Comparison of ENCODE assay signal across 16 mouse cellular contexts in the genomic region with DNA sequence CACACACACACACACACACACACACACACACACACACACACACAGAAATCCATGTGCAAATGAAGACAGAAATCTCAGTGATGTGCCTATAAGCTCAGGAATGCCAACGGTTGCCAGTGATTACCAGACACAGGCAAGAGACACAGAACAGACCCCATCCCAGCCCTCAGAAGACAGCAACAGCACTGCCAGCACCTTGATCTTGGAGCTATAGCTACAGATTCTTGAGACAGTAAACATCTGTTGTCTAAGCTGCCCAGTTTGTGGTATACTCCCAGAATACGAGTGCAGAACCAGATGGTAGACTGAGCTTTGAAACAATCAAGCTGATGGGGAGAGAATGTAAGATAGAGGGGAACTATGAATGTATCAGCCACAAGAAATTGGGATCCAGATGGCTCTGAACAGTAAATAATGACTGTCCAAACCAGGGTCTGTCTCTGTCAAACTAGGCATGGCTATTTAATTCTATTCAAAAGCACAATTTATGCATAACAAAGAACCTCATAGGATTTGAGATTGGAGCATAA.
DNase-seq lines count a peak whose midpoint lies in the region; ATAC-seq and TF ChIP-seq lines count a peak whose summit lies in the region.
"Had no signal": no experiment of that assay in that cellular context is flagged by ENCODE, and none has a peak within 500 bp of the region (broad histone marks: within the 10 kb centered on the region; RNA-seq: fewer than 3 reads in every experiment).

No protein-coding gene starts in this region.

- no peak for TF ChIP-seq CTCF in brain, embryonic 14.5 days (IDR thresholded peaks at IDR 0.05; ENCODE audit: borderline replicate concordance, extremely low read depth, insufficient read depth, insufficient read length)
- no peak for TF ChIP-seq CTCF in hindbrain, postnatal 0 days (IDR thresholded peaks at IDR 0.05; ENCODE audit: low read depth)

- H3K9ac ChIP-seq in hindbrain, embryonic 11.5 days (ENCODE audit: low read depth, low read length) = no peak overlapping the region
- no peak overlapping the region for H3K9ac ChIP-seq in forebrain, embryonic 16.5 days (replicated peaks; ENCODE audit: low read depth, low read length)
- no peak overlapping the region for H3K9ac ChIP-seq in hindbrain, postnatal 0 days (replicated peaks; ENCODE audit: low read length)
- H3K9ac ChIP-seq: embryonic facial prominence, embryonic 13.5 days; heart, embryonic 12.5 days; hindbrain, embryonic 15.5 days had no signal

- 0 out of 2 replicates have a peak, but pooled peaks have one; percentile 25 for ATAC-seq in hindbrain, embryonic 11.5 days (ENCODE audit: low FRiP score)
- ATAC-seq in forebrain, embryonic 16.5 days = peak; percentile 67
- 0 out of 2 replicates have a peak, but pooled peaks have one; percentile 24 for ATAC-seq in hindbrain, postnatal 0 days

- no peak overlapping the region for H3K4me3 ChIP-seq in hindbrain, embryonic 11.5 days (ENCODE audit: low read depth, low read length)
- no peak overlapping the region for H3K4me3 ChIP-seq in hindbrain, embryonic 10.5 days
- H3K4me3 ChIP-seq in forebrain, embryonic 16.5 days (replicated peaks; ENCODE audit: low read length) = no peak overlapping the region
- H3K4me3 ChIP-seq in hindbrain, postnatal 0 days (ENCODE audit: low read length) = no peak overlapping the region
- H3K4me3 ChIP-seq: embryonic facial prominence, embryonic 13.5 days; heart, embryonic 12.5 days; hindbrain, embryonic 15.5 days had no signal

- no peak overlapping the region for H3K4me2 ChIP-seq in hindbrain, embryonic 11.5 days (replicated peaks; ENCODE audit: low read depth, low read length)
- no peak overlapping the region for H3K4me2 ChIP-seq in forebrain, embryonic 16.5 days (ENCODE audit: low read length)
- H3K4me2 ChIP-seq in hindbrain, postnatal 0 days (ENCODE audit: low read depth, low read length) = no peak overlapping the region
- H3K4me2 ChIP-seq: embryonic facial prominence, embryonic 13.5 days; heart, embryonic 12.5 days; hindbrain, embryonic 15.5 days had no signal

- TF ChIP-seq POLR2A in brain, embryonic 14.5 days (IDR thresholded peaks at IDR 0.05; ENCODE audit: borderline replicate concordance, extremely low read depth, insufficient read depth, insufficient read length, poor library complexity, severe bottlenecking) = no peak

- DNase-seq in hindbrain, embryonic 11.5 days (ENCODE audit: low spot score) = no peak
- no peak for DNase-seq in hindbrain, embryonic 10.5 days (ENCODE audit: low spot score)
- DNase-seq in brain, embryonic 14.5 days (ENCODE audit: low read depth) = peak; percentile 39
- peak; percentile 17 for DNase-seq in hindbrain, postnatal 0 days (ENCODE audit: low spot score)
- DNase-seq in layer of hippocampus, adult 9-10 months (ENCODE audit: low spot score) = no peak
- DNase-seq: adrenal gland, adult 2 months; cerebellum, adult 11-12 months; cerebellum, adult 9-10 months; cerebellum, postnatal 25 days; gastrocnemius, postnatal 14 days; kidney, adult 11 months; kidney, adult 9 months had no signal

- H3K27ac ChIP-seq in hindbrain, embryonic 11.5 days (ENCODE audit: low read depth, low read length) = no peak overlapping the region
- no peak overlapping the region for H3K27ac ChIP-seq in hindbrain, embryonic 10.5 days
- no peak overlapping the region for H3K27ac ChIP-seq in forebrain, embryonic 16.5 days (ENCODE audit: low read length)
- H3K27ac ChIP-seq in hindbrain, postnatal 0 days = no peak overlapping the region
- H3K27ac ChIP-seq: embryonic facial prominence, embryonic 13.5 days; hindbrain, embryonic 15.5 days had no signal

- no peaks in the 10 kb centered on the region for H3K4me1 ChIP-seq in hindbrain, embryonic 11.5 days (replicated peaks; ENCODE audit: control insufficient read depth, insufficient read depth, low read length)
- H3K4me1 ChIP-seq in hindbrain, embryonic 10.5 days (replicated peaks) = no peaks in the 10 kb centered on the region
- H3K4me1 ChIP-seq in forebrain, embryonic 16.5 days (replicated peaks; ENCODE audit: control insufficient read depth, insufficient read depth, low read length) = peaks cover 3% of the 10 kb centered on the region; the same call in 1 of the 2 replicates
- no peaks in the 10 kb centered on the region for H3K4me1 ChIP-seq in hindbrain, postnatal 0 days (ENCODE audit: insufficient read depth, low read length)
- H3K4me1 ChIP-seq: embryonic facial prominence, embryonic 13.5 days; hindbrain, embryonic 15.5 days had no signal

- H3K9me3 ChIP-seq in hindbrain, embryonic 11.5 days (ENCODE audit: control insufficient read depth, low read length) = no peaks in the 10 kb centered on the region
- H3K9me3 ChIP-seq in hindbrain, embryonic 10.5 days = no peaks in the 10 kb centered on the region
- H3K9me3 ChIP-seq in forebrain, embryonic 16.5 days (ENCODE audit: control insufficient read depth, low read length) = no peaks in the 10 kb centered on the region
- H3K9me3 ChIP-seq in hindbrain, postnatal 0 days (ENCODE audit: low read length) = no peaks in the 10 kb centered on the region
- H3K9me3 ChIP-seq: embryonic facial prominence, embryonic 13.5 days; heart, embryonic 12.5 days; hindbrain, embryonic 15.5 days had no signal

- WGBS in hindbrain, embryonic 11.5 days = 74% methylated on average over 2 of the region's 2 CpGs
- 81% methylated on average over 2 of the region's 2 CpGs for WGBS in hindbrain, embryonic 10.5 days
- WGBS in forebrain, embryonic 16.5 days = 43% methylated on average over 2 of the region's 2 CpGs
- WGBS in hindbrain, postnatal 0 days = 51% methylated on average over 2 of the region's 2 CpGs

- no peaks in the 10 kb centered on the region for H3K27me3 ChIP-seq in hindbrain, embryonic 11.5 days (ENCODE audit: control insufficient read depth, insufficient read depth, low read length)
- no peaks in the 10 kb centered on the region for H3K27me3 ChIP-seq in hindbrain, embryonic 10.5 days (ENCODE audit: insufficient read depth, poor library complexity, severe bottlenecking)
- no peaks in the 10 kb centered on the region for H3K27me3 ChIP-seq in forebrain, embryonic 16.5 days (replicated peaks; ENCODE audit: control insufficient read depth, insufficient read depth, low read length)
- H3K27me3 ChIP-seq in hindbrain, postnatal 0 days (ENCODE audit: insufficient read depth, low read length) = no peaks in the 10 kb centered on the region
- H3K27me3 ChIP-seq: embryonic facial prominence, embryonic 13.5 days; heart, embryonic 12.5 days; hindbrain, embryonic 15.5 days had no signal

- H3K36me3 ChIP-seq in hindbrain, embryonic 11.5 days (ENCODE audit: control insufficient read depth, insufficient read depth, low read length) = no peaks in the 10 kb centered on the region
- no peaks in the 10 kb centered on the region for H3K36me3 ChIP-seq in hindbrain, embryonic 10.5 days
- H3K36me3 ChIP-seq in forebrain, embryonic 16.5 days (ENCODE audit: control insufficient read depth, insufficient read depth) = no peaks in the 10 kb centered on the region
- H3K36me3 ChIP-seq in hindbrain, postnatal 0 days (ENCODE audit: insufficient read depth, low read length) = no peaks in the 10 kb centered on the region
- H3K36me3 ChIP-seq: embryonic facial prominence, embryonic 13.5 days; heart, embryonic 12.5 days; hindbrain, embryonic 15.5 days had no signal

Comparison
In these comparisons a context has a peak if more than half of its experiments do, and no peak if none do; other contexts are left out.
1. DNase-seq: peak in brain, embryonic 14.5 days (single experiment) and hindbrain, postnatal 0 days (single experiment); none in hindbrain, embryonic 11.5 days (single experiment), hindbrain, embryonic 10.5 days (single experiment) and layer of hippocampus, adult 9-10 months (single experiment).
2. Peak in every context shown above with its lines, with median percentiles within 50 percentile points of each other: ATAC-seq.